Mouse (Mus musculus) bone marrow macrophage, adult 2 months (primary cell): ENCODE measurements around the gene Nckap5.

Experiments used
- CTCF ChIP-seq: IDR thresholded peaks from 2 replicates; pipeline ENCODE4 v1.5.1; 2012; ENCODE audit warnings: low read depth, mild to moderate bottlenecking, low read length, moderate library complexity
- POLR2A ChIP-seq: IDR thresholded peaks from 2 replicates; pipeline ENCODE4 v1.6.1; 2012; ENCODE audit warnings: mild to moderate bottlenecking, low read depth, low read length, borderline replicate concordance

DNA sequence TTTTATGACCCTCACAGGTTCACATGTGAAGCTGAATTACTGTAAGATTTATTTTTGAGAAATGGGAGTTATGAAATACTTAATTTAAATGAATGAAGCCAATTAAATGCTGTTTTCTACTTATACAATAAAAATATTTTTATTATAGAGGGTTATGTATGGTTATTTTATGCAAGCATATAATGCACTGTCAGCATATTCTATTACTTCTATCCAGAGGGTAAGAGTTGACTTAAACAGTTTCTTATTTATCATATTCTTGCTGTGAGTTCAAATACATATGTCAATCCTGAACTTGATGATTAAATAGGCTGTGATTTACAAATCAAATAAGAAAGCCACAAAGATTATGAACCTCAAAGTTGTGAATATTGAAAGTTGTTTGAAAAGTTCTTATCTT is 633.7 kb downstream of the Nckap5 start:
- TF ChIP-seq POLR2A = no peak
- TF ChIP-seq CTCF = no peak
